Mouse (Mus musculus): Measurements from ENCODE around the gene Cntf. TPM values are rescaled to one million over a fixed set of nuclear protein-coding genes. Genes with fewer than 3 reads are reported as not detected.

The Cntf gene
- polyA plus RNA-seq, 1 experiment from 2014 or later, result 1.4 TPM

DNA sequence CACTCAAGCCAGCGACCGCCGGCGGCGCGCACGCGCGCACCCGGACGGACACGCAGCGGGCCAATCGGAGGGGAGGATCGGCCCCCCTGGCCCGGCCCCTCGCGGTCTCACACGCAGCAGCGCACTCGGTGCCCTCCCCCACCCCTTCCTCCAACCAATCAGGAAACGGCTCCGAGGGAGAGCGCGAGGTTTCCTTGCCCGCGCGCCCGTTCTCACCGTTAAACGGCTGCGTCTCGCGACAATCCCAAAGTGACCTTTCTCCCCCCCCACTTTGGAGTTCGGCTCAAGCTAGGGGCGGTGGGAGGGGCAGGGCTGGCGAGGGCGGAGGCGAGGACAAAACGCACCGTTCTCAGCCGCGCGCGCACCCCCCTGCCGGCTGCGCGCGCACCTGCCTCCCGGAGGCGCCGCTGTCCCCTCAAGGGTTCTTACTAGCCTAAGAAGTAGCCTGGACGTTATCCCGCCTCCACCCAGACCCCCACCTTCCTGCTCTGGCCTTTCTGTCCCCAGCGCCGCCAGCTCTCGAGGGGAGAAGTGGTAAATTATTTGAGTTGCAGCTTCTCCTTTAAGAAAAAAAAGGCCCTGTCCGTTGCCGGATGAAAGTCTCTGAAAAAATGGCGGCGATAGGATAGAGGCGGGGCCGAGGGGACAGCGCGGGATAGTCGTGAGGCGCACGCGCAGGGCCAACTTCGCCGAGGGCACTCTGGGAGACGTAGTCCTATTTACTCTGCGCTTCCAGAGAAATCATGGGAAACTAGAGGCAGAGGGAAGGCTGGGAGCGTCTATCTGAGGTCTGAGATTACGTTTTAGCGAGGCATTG lies 30.3 kb upstream of the Cntf start, which contains the start of the genes Zfp91 and Lpxn:
Gene Zfp91 (minus strand): TSS at position 616 of the 817 bp plus-strand sequence.
Gene Lpxn (plus strand): TSS at position 683 of the 817 bp plus-strand sequence.
- ATAC-seq, result peak; percentile 95
- WGBS, result under 1% methylated on average over 68 of the region's 76 CpGs
- H3K36me3 ChIP-seq, result no peaks in the 10 kb centered on the region
- H3K27me3 ChIP-seq (replicated peaks), result no peaks in the 10 kb centered on the region
- H3K9ac ChIP-seq, result peak within 1 kb of the TSS; percentile 96
- 0 out of 2 replicates have a peak, but pooled peaks cover 3% of the 10 kb centered on the region for H3K4me1 ChIP-seq (replicated peaks)
- no peaks in the 10 kb centered on the region for H3K9me3 ChIP-seq
- peak within 1 kb of the TSS; percentile 64 for H3K4me2 ChIP-seq (replicated peaks)
- H3K27ac ChIP-seq, result peak within 1 kb of the TSS; percentile 99
- peak within 1 kb of the TSS; percentile 95 for H3K4me3 ChIP-seq (replicated peaks)

DNA sequence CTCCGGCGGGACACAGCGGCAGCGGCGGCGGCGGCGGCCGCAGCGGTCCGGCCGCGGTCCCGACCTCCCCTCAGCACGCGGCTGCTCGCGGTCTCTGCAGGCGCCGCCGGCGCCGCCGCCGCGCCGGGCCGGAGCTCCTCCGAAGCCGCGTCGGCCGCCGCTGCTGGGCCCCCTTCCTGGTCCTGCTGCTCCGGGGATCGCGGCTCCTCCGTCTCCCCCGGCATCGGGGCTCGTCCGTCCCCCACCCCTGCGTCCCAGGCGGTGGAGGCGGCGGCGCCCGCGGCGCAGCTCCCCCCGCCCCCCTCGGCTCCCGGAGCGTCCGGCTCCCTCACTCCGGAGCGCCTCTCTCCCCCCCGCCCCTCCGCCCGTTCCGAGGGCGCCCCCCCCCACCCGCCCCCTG lies 29.7 kb upstream of the Cntf start:
- H3K9me3 ChIP-seq, result no peaks in the 10 kb centered on the region
- 1% methylated on average over 33 of the region's 63 CpGs for WGBS
- H3K4me3 ChIP-seq (replicated peaks), result peak overlapping the region; percentile 95
- no peaks in the 10 kb centered on the region for H3K27me3 ChIP-seq (replicated peaks)
- ATAC-seq, result peak; percentile 50
- H3K4me1 ChIP-seq (replicated peaks), result 0 out of 2 replicates have a peak, but pooled peaks cover 3% of the 10 kb centered on the region
- H3K9ac ChIP-seq, result peak overlapping the region; percentile 96
- H3K4me2 ChIP-seq (replicated peaks), result peak overlapping the region; percentile 53; the same call in 1 of the 2 replicates
- no peaks in the 10 kb centered on the region for H3K36me3 ChIP-seq
- H3K27ac ChIP-seq, result peak overlapping the region; percentile 99

DNA sequence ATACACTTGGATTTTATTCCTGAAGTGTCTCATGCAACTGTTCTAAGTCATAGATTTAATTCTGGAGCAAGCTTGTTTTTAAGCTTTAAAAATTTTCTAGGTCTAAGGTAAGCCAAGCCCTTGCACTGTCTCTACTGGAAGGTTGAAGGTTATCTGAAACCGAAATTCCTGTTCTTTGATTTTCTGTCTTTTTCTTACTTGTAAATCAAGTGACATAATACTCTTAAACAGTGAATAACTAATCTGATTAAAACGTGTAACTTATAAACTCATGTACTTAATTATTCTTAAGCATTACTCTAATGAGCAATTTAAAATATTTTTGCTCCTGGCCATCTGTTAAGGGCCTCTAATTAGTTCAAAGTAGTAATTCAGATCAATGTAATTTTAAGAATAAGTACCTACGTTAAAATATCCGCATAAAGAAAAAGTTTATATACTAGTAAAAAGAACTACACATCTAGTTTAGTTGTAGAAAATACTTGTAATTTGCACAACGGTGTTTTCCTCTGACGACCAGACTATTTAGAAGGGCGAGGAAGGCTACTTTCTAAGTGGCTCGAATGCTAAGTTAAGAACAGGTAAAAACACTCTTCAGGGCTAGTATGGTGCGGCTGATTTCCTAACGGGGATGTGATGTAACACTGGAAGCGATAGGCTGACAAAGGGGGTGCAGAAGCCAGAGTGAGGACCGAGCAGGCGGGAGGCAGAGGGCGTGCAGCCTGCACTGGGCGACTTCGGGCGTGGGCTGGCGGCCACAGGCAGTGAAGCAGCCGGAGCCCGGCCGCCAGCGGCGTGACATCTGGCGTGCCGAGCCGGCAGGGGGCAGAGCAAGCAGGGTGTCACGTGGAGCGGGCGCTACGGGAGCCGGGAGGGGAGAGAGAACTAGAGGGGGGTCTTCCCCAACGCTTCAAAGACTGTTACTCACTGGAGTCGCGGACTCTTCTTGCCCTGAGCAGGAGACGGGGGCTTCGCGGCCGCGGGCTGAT lies 28.9 kb upstream of the Cntf start:
- peak; percentile 57 for ATAC-seq
- H3K4me2 ChIP-seq (replicated peaks), result peak overlapping the region; percentile 54
- WGBS, result under 1% methylated on average over 39 of the region's 39 CpGs

DNA sequence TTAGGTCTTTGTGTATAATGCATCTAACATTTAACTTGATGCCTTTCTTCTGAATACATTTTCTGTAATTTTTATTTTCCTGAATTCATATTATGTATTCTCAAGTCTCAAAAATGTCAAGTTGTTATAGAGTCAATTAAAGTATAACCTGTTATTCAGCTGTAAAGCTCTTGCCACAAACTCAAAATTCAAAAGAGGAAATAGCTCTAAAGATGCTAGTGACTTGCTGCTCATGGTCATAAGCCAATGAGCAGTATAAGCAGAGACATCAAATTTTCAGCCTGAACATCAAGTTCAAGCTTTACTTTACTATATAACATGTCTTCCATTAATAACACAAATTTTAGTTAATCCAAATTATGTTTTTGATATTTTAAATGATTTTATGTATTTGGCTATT lies 26.9 kb upstream of the Cntf start:
- ATAC-seq, result no peak
- Histone ChIP-seq H3K36me3 (no peaks in the 10 kb centered on the region), H3K4me3 (replicated peaks) (no peak overlapping the region), H3K4me1 (replicated peaks) (0 out of 2 replicates have a peak, but pooled peaks cover 3% of the 10 kb centered on the region), H3K9me3 (no peaks in the 10 kb centered on the region), H3K4me2 (replicated peaks) (no peak overlapping the region), H3K9ac (no peak overlapping the region), H3K27ac (no peak overlapping the region), H3K27me3 (replicated peaks) (no peaks in the 10 kb centered on the region)

More for the DNA sequence above, 28.9 kb upstream of the Cntf start:
- Histone ChIP-seq H3K27me3 (replicated peaks) (no peaks in the 10 kb centered on the region), H3K4me3 (replicated peaks) (peak overlapping the region; percentile 95), H3K36me3 (no peaks in the 10 kb centered on the region), H3K4me1 (replicated peaks) (0 out of 2 replicates have a peak, but pooled peaks cover 3% of the 10 kb centered on the region), H3K9ac (peak overlapping the region; percentile 96), H3K27ac (peak overlapping the region; percentile 99), H3K9me3 (no peaks in the 10 kb centered on the region)

DNA sequence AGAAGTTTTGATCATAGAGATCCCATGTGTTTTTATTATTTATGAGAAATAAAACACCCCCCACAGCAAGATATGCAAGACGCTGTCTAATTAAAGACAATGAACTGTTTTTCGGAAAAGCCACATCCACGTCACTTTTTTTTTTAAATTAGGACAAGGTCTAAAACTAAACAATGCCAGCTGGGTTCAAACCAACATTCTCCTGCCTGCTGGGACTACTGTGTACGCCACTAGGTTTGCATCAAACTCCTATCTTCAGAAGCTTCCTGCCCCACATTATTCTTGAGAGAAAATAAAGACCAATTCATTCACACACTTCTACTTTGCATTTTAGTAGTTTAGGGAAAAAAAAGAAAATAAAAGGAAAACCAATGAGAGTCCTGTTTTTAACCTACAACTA lies 22.3 kb upstream of the Cntf start:
- H3K36me3 ChIP-seq, result no peaks in the 10 kb centered on the region
- no peak overlapping the region for H3K9ac ChIP-seq
- no peak overlapping the region for H3K4me2 ChIP-seq (replicated peaks)
- no peak overlapping the region for H3K4me3 ChIP-seq (replicated peaks)
- H3K4me1 ChIP-seq (replicated peaks), result 0 out of 2 replicates have a peak, but pooled peaks cover 3% of the 10 kb centered on the region
- H3K9me3 ChIP-seq, result no peaks in the 10 kb centered on the region
- H3K27me3 ChIP-seq (replicated peaks), result no peaks in the 10 kb centered on the region
- no peak for ATAC-seq
- H3K27ac ChIP-seq, result no peak overlapping the region
- WGBS, result 75% methylated on average over 4 of the region's 4 CpGs

DNA sequence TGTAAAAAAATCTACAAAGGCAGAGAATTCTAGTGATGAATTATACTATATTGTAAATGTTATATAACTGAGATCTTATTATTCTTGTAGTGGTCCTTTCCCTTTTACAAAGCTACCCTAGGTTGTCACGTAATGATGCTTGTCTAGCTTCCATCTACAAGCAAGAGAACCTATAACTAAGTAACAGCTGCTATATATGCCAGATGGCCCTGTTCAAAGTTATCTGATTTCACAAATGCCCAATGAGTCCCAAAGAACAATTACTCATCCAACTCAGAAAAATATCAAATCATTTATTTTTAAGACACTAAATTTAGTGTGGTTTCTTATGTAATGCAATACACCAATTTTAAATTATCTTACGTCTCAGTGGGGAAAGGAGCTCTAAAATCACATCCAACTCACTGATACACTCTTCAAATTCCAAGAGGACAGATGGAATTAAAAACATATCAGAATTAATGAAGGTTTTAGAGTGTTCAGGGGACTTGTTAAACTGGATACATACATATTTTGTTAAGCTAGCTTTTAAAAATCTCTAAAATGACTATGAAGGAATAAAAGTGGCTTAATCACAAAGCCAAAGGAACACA lies 21.5 kb upstream of the Cntf start:
- H3K27me3 ChIP-seq (replicated peaks), result no peaks in the 10 kb centered on the region
- 83% methylated on average over 2 of the region's 2 CpGs for WGBS
- H3K9me3 ChIP-seq, result no peaks in the 10 kb centered on the region
- no peak for ATAC-seq
- no peak overlapping the region for H3K27ac ChIP-seq
- H3K4me2 ChIP-seq (replicated peaks), result no peak overlapping the region
- H3K4me3 ChIP-seq (replicated peaks), result no peak overlapping the region
- no peak overlapping the region for H3K9ac ChIP-seq
- 0 out of 2 replicates have a peak, but pooled peaks cover 3% of the 10 kb centered on the region for H3K4me1 ChIP-seq (replicated peaks)
- H3K36me3 ChIP-seq, result no peaks in the 10 kb centered on the region

DNA sequence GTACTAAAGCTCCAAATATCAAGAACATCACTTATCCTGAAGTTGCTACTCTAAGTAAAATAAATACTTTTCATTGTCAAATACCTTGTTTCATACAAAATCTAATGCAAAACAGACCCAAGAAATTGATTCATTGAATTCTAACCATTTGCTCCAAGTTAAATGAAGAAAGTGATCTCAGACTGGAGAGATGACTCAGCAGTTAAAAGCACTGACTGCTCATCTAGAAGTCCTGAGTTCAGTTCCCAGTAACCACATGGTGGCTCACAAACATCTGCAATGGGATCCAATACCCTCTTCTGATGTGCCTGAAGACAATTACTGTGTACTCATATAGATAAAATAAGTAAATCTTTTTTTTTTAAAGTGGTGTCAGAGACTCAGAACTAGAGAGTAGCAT lies 15.0 kb upstream of the Cntf start:
- Histone ChIP-seq H3K27me3 (replicated peaks) (no peaks in the 10 kb centered on the region), H3K27ac (no peak overlapping the region), H3K4me3 (replicated peaks) (no peak overlapping the region), H3K9me3 (no peaks in the 10 kb centered on the region), H3K4me2 (replicated peaks) (no peak overlapping the region), H3K36me3 (no peaks in the 10 kb centered on the region), H3K9ac (no peak overlapping the region), H3K4me1 (replicated peaks) (no peaks in the 10 kb centered on the region)
- ATAC-seq, result no peak

DNA sequence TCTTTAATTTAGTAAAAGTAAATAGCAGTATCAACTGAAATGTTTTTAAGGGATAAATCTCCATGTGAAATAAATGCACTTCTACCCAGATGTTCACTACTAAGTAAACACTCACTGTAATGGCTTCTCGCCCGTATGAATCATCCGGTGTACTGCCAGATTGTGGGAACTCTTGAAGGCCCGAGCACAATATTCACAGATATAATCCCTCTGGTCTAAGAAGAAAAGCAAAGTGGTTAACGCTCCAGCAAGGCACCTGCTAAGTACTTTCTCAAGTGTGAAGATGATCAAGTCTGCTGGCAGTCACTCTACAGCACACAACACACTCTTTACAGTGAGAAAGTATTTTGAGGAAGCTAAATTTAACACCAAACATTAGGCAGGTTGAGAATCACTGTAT lies 5.5 kb upstream of the Cntf start:
- no peak overlapping the region for H3K9ac ChIP-seq
- H3K27ac ChIP-seq, result no peak overlapping the region
- no peaks in the 10 kb centered on the region for H3K9me3 ChIP-seq
- no peaks in the 10 kb centered on the region for H3K27me3 ChIP-seq (replicated peaks)
- no peak overlapping the region for H3K4me3 ChIP-seq (replicated peaks)
- H3K4me1 ChIP-seq (replicated peaks), result no peaks in the 10 kb centered on the region
- no peak overlapping the region for H3K4me2 ChIP-seq (replicated peaks)
- H3K36me3 ChIP-seq, result peaks cover 15% of the 10 kb centered on the region
- peak; percentile 41 for ATAC-seq
- 61% methylated on average over 5 of the region's 5 CpGs for WGBS

DNA sequence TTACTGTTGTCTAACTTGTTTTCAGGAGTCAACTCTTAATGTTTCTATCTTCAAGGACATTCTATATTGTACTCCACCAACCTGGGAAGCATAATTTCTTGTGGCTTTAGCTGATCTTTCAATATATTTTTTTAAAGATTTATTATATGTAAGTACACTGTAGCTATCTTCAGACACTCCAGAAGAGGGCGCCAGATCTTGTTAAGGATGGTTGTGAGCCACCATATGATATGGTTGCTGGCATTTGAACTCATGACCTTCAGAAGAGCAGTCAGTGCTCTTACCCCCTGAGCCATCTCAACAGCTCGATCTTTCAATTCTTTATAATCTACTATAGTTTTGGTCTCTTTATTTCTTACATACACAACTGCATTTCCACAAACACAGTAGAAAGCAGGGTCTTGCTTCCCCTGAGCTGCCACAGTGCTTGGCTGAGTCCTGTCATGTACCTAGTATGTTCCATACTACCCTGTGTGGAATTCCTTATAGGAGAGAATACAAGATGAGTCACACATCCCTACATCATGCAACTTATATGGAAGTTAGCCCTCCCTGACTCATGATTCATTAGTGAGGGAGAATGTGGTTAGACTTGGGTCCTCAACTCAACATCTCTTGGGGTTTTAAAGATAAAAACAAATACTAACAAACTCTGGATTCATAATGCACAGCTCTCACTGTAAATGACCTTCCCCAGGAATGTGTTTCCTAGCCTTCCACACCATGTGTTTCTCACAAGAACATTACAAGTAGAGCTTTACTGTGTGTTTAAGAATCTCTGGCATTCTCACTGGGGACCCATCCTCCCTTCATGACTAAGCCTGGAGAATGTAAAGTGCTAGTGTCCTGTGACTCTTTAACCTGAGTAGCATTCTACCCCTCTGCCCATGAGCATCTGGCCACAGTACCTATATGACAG lies 3.0 kb downstream of the Cntf start:
- ATAC-seq, result peak; percentile 59; the same call in 1 of the 2 replicates
- no peaks in the 10 kb centered on the region for H3K27me3 ChIP-seq (replicated peaks)
- H3K27ac ChIP-seq, result no peak overlapping the region
- no peak overlapping the region for H3K4me2 ChIP-seq (replicated peaks)
- no peak overlapping the region for H3K9ac ChIP-seq
- WGBS, result 61% methylated on average over 2 of the region's 2 CpGs
- H3K36me3 ChIP-seq, result peaks cover 8% of the 10 kb centered on the region; the same call in 1 of the 2 replicates
- H3K4me1 ChIP-seq (replicated peaks), result no peaks in the 10 kb centered on the region
- H3K4me3 ChIP-seq (replicated peaks), result no peak overlapping the region
- no peaks in the 10 kb centered on the region for H3K9me3 ChIP-seq

DNA sequence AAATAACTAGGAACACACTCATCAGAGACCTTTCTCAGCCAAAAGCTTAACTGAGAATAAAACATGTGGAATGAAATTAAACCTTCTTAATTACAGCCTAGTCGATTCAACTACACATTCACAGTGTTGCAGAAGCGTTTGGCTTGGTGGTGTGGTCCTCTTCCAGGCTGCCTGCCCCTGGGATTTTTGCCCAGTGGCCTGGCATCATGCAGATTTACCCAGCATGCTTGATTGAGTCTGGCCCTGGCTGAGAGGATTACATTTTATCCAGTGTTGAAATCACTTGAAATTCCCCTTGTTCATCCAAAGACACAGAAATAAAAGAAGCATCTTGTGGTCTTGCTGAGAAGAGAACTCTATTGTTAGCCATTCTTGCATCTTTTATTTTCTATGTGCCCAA lies 5.8 kb downstream of the Cntf start:
- Histone ChIP-seq H3K4me3 (replicated peaks) (no peak overlapping the region), H3K27ac (no peak overlapping the region), H3K36me3 (peaks cover 8% of the 10 kb centered on the region; the same call in 1 of the 2 replicates), H3K4me1 (replicated peaks) (no peaks in the 10 kb centered on the region), H3K4me2 (replicated peaks) (no peak overlapping the region), H3K9ac (no peak overlapping the region), H3K27me3 (replicated peaks) (no peaks in the 10 kb centered on the region), H3K9me3 (no peaks in the 10 kb centered on the region)
- 78% methylated on average over 2 of the region's 2 CpGs for WGBS
- ATAC-seq, result no peak

DNA sequence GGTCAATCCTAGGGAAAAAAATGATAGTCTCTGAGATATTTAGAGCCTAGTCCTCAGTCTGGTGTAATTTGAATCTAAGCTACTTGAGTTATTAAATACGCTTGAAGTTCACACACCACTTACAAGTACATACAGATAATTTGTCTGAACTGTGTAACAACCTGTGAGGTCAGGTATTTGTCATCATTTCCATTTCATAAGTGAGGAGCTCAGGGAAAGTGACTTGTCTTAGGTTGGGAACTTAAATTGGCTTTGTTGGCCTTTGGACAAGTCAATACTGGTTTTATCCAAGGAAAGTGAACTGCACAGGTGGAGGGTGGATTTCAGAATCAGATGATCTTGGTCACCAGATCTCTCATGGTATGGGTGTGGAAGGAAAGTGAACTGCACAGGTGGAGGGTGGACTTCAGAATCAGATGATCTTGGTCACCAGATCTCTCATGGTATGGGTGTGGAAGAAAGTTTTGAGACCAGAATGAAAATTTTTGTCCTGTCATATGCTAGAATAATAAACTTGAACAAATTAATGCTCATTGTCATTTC lies 6.4 kb downstream of the Cntf start:
- no peak for ATAC-seq
- H3K36me3 ChIP-seq, result peaks cover 4% of the 10 kb centered on the region; the same call in 1 of the 2 replicates
- WGBS, result 80% methylated on average over 1 of the region's 1 CpGs

More for the DNA sequence above, 6.4 kb downstream of the Cntf start:
- no peaks in the 10 kb centered on the region for H3K9me3 ChIP-seq
- no peaks in the 10 kb centered on the region for H3K27me3 ChIP-seq (replicated peaks)
- H3K9ac ChIP-seq, result no peak overlapping the region
- no peaks in the 10 kb centered on the region for H3K4me1 ChIP-seq (replicated peaks)
- no peak overlapping the region for H3K27ac ChIP-seq
- H3K4me3 ChIP-seq (replicated peaks), result no peak overlapping the region
- no peak overlapping the region for H3K4me2 ChIP-seq (replicated peaks)
